Mouse (Mus musculus): ENCODE results near the gene Saysd1.

Saysd1 gene

GRCm38 (mm10) chr14:20168478-20168877 lies 30.1 kb upstream of the Saysd1 start:
- in situ Hi-C loops (cut with MboI; ENCODE audit: low pct_unique_long_range_greater_than_20kb in 1 of 2, low sequenced_read_pairs in 2 of 2, unreplicated experiment in 1 of 2) = no loop called here

GRCm38 (mm10) chr14:20168054-20168453 lies 29.7 kb upstream of the Saysd1 start:
- in situ Hi-C loops (cut with MboI; ENCODE audit: low pct_unique_long_range_greater_than_20kb in 1 of 2, low sequenced_read_pairs in 2 of 2, unreplicated experiment in 1 of 2) = no loop called here

DNA sequence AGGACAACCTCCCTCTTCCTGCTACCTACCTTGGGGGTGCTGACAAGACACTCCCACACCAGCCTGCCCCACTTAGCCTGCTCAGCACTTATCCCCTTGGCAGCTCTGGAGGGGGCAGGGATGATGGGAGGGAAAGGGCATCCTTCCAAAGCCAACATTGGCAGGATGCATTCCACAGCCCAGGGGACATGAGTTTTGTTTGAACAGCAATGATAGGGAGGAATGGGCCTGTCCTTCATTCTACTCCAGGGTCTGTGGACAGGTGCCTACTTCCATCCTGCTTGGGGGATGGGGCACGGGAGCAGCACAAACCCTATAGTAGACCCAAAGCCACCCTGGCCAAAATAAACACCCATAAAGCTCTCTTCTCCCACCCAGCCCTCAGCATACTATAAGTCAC lies 27.1 kb upstream of the Saysd1 start:
- in situ Hi-C loops (cut with MboI; ENCODE audit: low pct_unique_long_range_greater_than_20kb in 1 of 2, low sequenced_read_pairs in 2 of 2, unreplicated experiment in 1 of 2) = no loop called here

GRCm38 (mm10) chr14:20164438-20164837 lies 26.1 kb upstream of the Saysd1 start:
- in situ Hi-C loops (cut with MboI; ENCODE audit: low pct_unique_long_range_greater_than_20kb in 1 of 2, low sequenced_read_pairs in 2 of 2, unreplicated experiment in 1 of 2) = loop anchor here in 1 of 2 experiments (5.0 kb wide), 1 partner anchor 37 kb away; no protein-coding TSS in a partner anchor

DNA sequence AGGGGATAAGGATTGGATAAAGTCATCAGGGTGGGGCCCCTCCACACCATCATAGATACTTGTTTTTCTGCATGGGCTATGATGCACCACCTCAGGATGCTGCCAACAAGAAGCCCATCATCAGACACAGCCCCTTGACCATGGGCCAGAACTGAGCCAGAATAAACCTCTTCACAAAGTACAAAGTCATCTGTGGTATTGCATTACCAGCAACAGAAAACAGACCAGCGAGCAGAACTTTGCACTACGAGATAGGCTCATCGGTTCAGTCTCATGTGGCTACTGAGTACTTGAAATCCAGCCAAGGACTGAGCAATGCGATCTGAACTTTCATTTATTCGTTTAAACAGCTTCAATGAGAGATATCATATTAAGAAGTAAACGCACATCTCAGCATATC lies 24.4 kb upstream of the Saysd1 start:
- in situ Hi-C loops (cut with MboI; ENCODE audit: low pct_unique_long_range_greater_than_20kb in 1 of 2, low sequenced_read_pairs in 2 of 2, unreplicated experiment in 1 of 2) = loop anchor here in 1 of 2 experiments (5.0 kb wide), 1 partner anchor 35 kb away; no protein-coding TSS in a partner anchor

DNA sequence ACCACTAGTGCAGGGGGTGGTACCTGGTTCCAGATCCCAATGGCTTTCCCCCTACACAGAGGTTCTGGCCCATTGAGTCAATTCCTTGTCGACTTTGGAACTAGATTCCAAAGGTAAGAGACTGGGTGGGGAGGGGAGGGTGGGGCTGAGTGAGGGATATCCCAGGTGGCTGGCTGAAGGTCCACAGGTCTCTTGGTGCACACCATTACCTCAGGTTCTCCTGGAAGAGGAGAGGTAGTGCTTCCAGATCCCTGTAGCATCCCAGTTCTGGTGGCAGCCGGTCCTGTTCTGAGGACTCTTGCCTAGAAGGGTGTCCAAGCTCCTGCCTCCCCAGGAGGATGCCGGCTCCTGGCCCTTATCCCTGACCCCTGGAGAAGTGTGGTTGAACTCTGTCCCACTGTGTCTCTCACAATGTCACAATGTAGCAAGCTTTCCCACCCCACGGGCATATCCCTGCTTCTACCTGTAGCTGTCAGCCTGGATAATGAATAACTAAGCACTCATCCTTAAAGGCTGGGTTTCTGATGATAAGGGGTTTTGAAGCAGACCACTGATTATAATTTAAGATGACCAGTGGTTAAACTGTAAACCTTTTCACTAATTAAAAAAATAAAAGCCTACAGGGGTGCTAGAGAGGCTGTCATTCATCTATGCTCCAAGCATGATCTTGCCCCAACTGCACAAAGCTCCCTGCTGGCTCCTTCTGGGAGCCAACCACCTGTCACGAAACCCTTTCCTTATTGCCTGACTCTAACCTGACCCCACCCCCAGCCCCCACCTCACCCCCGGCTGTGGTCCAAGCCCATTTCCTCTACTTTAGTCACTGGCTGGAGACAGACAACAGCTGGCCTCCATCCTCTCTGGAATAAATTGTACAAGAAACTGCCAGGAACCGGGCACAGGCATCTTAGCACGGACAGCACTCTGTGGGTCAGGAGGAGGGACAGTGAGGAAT lies 20.7 kb upstream of the Saysd1 start:
- in situ Hi-C loops (cut with MboI; ENCODE audit: low pct_unique_long_range_greater_than_20kb in 1 of 2, low sequenced_read_pairs in 2 of 2, unreplicated experiment in 1 of 2) = no loop called here

DNA sequence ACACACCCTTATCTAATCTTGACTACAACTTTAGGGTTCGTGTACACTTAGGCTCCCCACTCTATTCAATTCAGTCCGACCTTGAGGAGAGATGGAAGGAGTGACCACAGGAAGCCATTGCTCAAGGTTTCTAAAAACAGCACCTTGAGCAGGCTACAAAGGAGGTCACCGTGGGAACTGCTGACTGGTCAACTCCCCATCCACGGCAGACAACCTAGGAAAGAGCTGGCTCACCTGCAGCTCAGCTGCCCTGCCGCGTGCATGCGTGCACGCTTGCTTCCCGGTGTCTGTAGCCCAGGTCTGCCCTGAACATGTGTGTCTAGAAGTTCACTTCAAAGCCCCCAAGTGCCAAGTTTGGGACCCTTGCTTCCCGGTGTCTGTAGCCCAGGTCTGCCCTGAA lies 19.3 kb upstream of the Saysd1 start:
- in situ Hi-C loops (cut with MboI; ENCODE audit: low pct_unique_long_range_greater_than_20kb in 1 of 2, low sequenced_read_pairs in 2 of 2, unreplicated experiment in 1 of 2) = no loop called here

DNA sequence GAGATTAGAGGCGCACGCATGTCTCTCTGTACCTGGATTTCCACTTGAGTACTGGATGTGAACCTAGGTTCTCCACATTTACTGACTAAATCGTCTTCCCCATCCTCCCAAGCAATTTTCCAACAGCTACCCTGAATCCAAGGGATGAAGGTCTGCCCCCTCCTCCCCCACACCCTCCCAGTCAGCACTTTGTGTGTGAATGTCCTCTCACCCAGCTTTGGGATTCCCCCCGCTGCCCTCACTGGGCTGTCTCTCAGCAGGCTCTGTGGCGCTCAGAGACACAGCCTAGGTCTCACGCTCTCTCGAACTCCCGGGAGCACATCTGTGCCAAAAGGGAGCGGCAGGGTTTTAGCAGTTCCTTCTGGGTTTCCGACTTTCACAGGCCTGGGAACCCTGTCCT lies 17.4 kb upstream of the Saysd1 start:
- in situ Hi-C loops (cut with MboI; ENCODE audit: low pct_unique_long_range_greater_than_20kb in 1 of 2, low sequenced_read_pairs in 2 of 2, unreplicated experiment in 1 of 2) = no loop called here

GRCm38 (mm10) chr14:20154937-20155336 lies 16.6 kb upstream of the Saysd1 start:
- in situ Hi-C loops (cut with MboI; ENCODE audit: low pct_unique_long_range_greater_than_20kb in 1 of 2, low sequenced_read_pairs in 2 of 2, unreplicated experiment in 1 of 2) = no loop called here

- in situ Hi-C loops (cut with MboI; ENCODE audit: low pct_unique_long_range_greater_than_20kb in 1 of 2, low sequenced_read_pairs in 2 of 2, unreplicated experiment in 1 of 2) = no loop called here
Observed at GRCm38 (mm10) chr14:20154245-20154644, 15.9 kb upstream of the Saysd1 start.

GRCm38 (mm10) chr14:20149127-20150080 lies 11.1 kb upstream of the Saysd1 start:
- in situ Hi-C loops (cut with MboI; ENCODE audit: low pct_unique_long_range_greater_than_20kb in 1 of 2, low sequenced_read_pairs in 2 of 2, unreplicated experiment in 1 of 2) = loop anchor here in 1 of 2 experiments (5.0 kb wide), 1 partner anchor 52 kb away; no protein-coding TSS in a partner anchor

- in situ Hi-C loops (cut with MboI; ENCODE audit: low pct_unique_long_range_greater_than_20kb in 1 of 2, low sequenced_read_pairs in 2 of 2, unreplicated experiment in 1 of 2) = loop anchor here in 1 of 2 experiments (5.0 kb wide), 1 partner anchor 51 kb away; no protein-coding TSS in a partner anchor
Observed at GRCm38 (mm10) chr14:20148514-20148913, 10.2 kb upstream of the Saysd1 start.

- in situ Hi-C loops (cut with MboI; ENCODE audit: low pct_unique_long_range_greater_than_20kb in 1 of 2, low sequenced_read_pairs in 2 of 2, unreplicated experiment in 1 of 2) = loop anchor here in 1 of 2 experiments (5.0 kb wide), 1 partner anchor 51 kb away; no protein-coding TSS in a partner anchor
Observed at GRCm38 (mm10) chr14:20147854-20148253, 9.5 kb upstream of the Saysd1 start.

DNA sequence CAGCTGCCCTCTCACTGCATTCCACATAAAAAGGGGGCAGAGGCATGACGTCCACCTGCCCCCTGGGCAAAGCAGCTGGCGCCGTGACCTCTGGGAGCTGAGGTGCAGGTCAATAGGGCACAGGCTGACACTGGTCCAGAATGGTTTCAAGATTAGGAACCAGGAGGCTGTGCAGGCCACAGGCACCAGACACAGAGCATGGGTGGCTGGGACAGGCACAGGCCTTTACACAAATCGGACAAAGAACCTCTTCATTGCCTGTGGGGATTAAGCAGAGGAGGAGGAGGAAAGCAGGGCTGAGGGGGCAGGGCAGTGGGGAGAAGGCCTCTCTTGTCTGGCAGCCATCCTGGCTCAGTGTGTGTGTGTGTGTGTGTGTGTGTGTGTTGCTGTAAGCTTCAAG lies 5.8 kb upstream of the Saysd1 start:
- in situ Hi-C loops (cut with MboI; ENCODE audit: low pct_unique_long_range_greater_than_20kb in 1 of 2, low sequenced_read_pairs in 2 of 2, unreplicated experiment in 1 of 2) = no loop called here

DNA sequence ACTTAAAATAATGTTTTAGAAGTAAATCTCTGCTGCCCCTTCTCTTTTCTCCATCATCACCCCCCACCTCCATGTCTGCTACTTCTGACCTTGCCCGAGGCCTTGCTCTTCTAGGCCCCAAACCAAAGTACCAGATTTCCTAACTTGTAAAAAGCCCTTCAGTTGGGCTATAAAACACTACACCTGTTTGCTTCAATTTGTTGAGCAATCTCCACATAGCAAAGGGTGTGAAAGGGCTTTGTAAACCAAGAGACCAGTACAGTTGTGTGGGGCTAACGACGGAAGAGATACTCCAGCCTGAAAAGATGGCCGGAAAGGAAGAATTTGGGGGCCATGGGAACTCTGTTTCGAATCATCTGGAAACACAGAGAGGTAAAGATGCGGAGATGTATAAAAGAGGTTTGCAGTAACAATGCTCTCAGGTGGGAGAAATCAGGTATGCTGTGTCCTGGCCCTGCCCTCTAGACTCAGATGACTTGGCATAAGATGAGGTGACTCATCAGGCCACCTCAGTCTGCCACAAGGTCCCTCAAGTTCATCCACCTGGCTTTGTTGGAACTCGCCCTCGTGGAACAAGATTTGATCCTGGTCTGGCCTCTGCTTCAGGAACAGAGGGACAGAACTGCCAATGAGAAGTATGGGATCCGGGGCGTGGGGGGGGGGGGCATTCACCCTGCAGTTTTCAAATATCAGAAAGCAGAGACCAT lies 3.2 kb downstream of the Saysd1 start:
- in situ Hi-C loops (cut with MboI; ENCODE audit: low pct_unique_long_range_greater_than_20kb in 1 of 2, low sequenced_read_pairs in 2 of 2, unreplicated experiment in 1 of 2) = no loop called here

GRCm38 (mm10) chr14:20128162-20128561 lies 10.2 kb downstream of the Saysd1 start:
- in situ Hi-C loops (cut with MboI; ENCODE audit: low pct_unique_long_range_greater_than_20kb in 1 of 2, low sequenced_read_pairs in 2 of 2, unreplicated experiment in 1 of 2) = loop anchor here in 1 of 2 experiments (5.0 kb wide), 1 partner anchor 34 kb away; no protein-coding TSS in a partner anchor

GRCm38 (mm10) chr14:20127406-20128087 lies 10.8 kb downstream of the Saysd1 start:
- in situ Hi-C loops (cut with MboI; ENCODE audit: low pct_unique_long_range_greater_than_20kb in 1 of 2, low sequenced_read_pairs in 2 of 2, unreplicated experiment in 1 of 2) = loop anchor here in 1 of 2 experiments (5.0 kb wide), 1 partner anchor 35 kb away; no protein-coding TSS in a partner anchor

Data from mouse embryonic stem cell (cell line).